ENCODE assay signal across 25 mouse cellular contexts in the genomic region with DNA sequence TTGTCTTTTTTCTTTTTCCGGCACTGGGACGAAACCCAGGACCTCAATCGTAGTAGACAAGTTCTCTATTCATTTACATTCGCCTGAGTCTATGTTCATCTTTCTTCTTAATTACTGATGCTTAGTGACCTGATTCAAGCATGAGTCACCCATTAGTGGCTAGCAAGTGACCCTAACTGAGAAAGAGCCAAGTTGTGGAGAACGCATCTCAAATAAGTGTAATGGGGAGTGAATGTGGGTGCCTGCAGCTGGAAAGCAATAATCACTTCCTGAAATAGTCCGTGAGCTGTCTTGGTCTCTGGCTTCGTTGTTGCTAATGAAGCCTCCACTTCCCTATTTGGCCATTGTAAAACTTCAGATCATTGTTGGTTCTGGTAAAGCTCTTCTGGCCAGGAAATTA.
DNase-seq lines count a peak whose midpoint lies in the region; ATAC-seq and TF ChIP-seq lines count a peak whose summit lies in the region.
"Had no signal": no experiment of that assay in that cellular context is flagged by ENCODE, and none has a peak within 500 bp of the region (broad histone marks: within the 10 kb centered on the region; RNA-seq: fewer than 3 reads in every experiment).

No protein-coding gene starts in this region.

- intact Hi-C loops in heart, postnatal 10 days (cut with DNase I) = no loop called here

- in situ Hi-C loops in Patski (cut with MboI; ENCODE audit: low pct_unique_long_range_greater_than_20kb) = no loop called here

- H3K4me1 ChIP-seq in embryonic facial prominence, embryonic 14.5 days (ENCODE audit: control insufficient read depth, insufficient read depth, low read length) = no peaks in the 10 kb centered on the region
- no peaks in the 10 kb centered on the region for H3K4me1 ChIP-seq in embryonic facial prominence, embryonic 10.5 days
- H3K4me1 ChIP-seq in stomach, postnatal 0 days (replicated peaks; ENCODE audit: control insufficient read depth, insufficient read depth) = no peaks in the 10 kb centered on the region
- H3K4me1 ChIP-seq: embryonic facial prominence, embryonic 12.5 days; forebrain, embryonic 12.5 days; limb, embryonic 12.5 days; liver, embryonic 13.5 days; midbrain, embryonic 10.5 days had no signal

- WGBS in embryonic facial prominence, embryonic 14.5 days = 94% methylated on average over 7 of the region's 7 CpGs
- 95% methylated on average over 7 of the region's 7 CpGs for WGBS in embryonic facial prominence, embryonic 10.5 days
- WGBS in stomach, postnatal 0 days = 83% methylated on average over 7 of the region's 7 CpGs

- H3K36me3 ChIP-seq in embryonic facial prominence, embryonic 14.5 days (ENCODE audit: control insufficient read depth, insufficient read depth, low read length) = peaks cover 90% of the 10 kb centered on the region
- H3K36me3 ChIP-seq in embryonic facial prominence, embryonic 10.5 days (replicated peaks) = peaks cover 100% of the 10 kb centered on the region
- H3K36me3 ChIP-seq in stomach, postnatal 0 days (ENCODE audit: control insufficient read depth, insufficient read depth, low read length) = peaks cover 20% of the 10 kb centered on the region

- POLR2A ChIA-PET in Patski (lab: Charles Lee) = no interaction called here

- CTCF ChIA-PET in Patski (lab: Charles Lee) = interaction anchor here (0.9 to 1.1 kb wide), 3 partner anchors 15 to 80 kb away, joined by 3 to 4 read pairs (median 4); no protein-coding TSS in a partner anchor

- H3K4me2 ChIP-seq in embryonic facial prominence, embryonic 14.5 days (ENCODE audit: low read depth, low read length) = no peak overlapping the region
- H3K4me2 ChIP-seq in stomach, postnatal 0 days (replicated peaks; ENCODE audit: low read depth) = no peak overlapping the region
- H3K4me2 ChIP-seq: embryonic facial prominence, embryonic 12.5 days; forebrain, embryonic 12.5 days; hindbrain, embryonic 14.5 days; limb, embryonic 12.5 days; liver, embryonic 13.5 days had no signal

- no peak for TF ChIP-seq CTCF in Patski (IDR thresholded peaks at IDR 0.05)
- TF ChIP-seq CTCF in stomach, postnatal 0 days (IDR thresholded peaks at IDR 0.05; ENCODE audit: low read depth) = no peak

- H3K27ac ChIP-seq in embryonic facial prominence, embryonic 14.5 days (replicated peaks; ENCODE audit: low read depth, low read length) = no peak overlapping the region
- H3K27ac ChIP-seq in embryonic facial prominence, embryonic 10.5 days (replicated peaks) = no peak overlapping the region
- no peak overlapping the region for H3K27ac ChIP-seq in stomach, postnatal 0 days (replicated peaks)
- H3K27ac ChIP-seq: embryonic facial prominence, embryonic 12.5 days; forebrain, embryonic 12.5 days; hindbrain, embryonic 14.5 days; kidney, postnatal 0 days; limb, embryonic 12.5 days; liver, embryonic 13.5 days; midbrain, embryonic 10.5 days had no signal

- ATAC-seq in embryonic facial prominence, embryonic 14.5 days (ENCODE audit: low read depth) = no peak
- peak; percentile 78 for ATAC-seq in Patski
- ATAC-seq in megakaryocyte, adult 5-6 weeks (ENCODE audit: poor library complexity, severe bottlenecking) = peak; percentile 78
- ATAC-seq in stomach, postnatal 0 days (ENCODE audit: low FRiP score, low TSS enrichment) = no peak
- ATAC-seq: inflammation-experienced regulatory T-cells, adult 6 months had no signal

- H3K4me3 ChIP-seq in embryonic facial prominence, embryonic 14.5 days (ENCODE audit: low read depth, low read length) = no peak overlapping the region
- H3K4me3 ChIP-seq in embryonic facial prominence, embryonic 10.5 days = no peak overlapping the region
- H3K4me3 ChIP-seq in stomach, postnatal 0 days (ENCODE audit: low read depth, low read length) = no peak overlapping the region
- H3K4me3 ChIP-seq: embryonic facial prominence, embryonic 12.5 days; erythroblast, embryonic 14.5 days; forebrain, embryonic 12.5 days; limb, embryonic 12.5 days; liver, embryonic 13.5 days; midbrain, embryonic 10.5 days had no signal

- peak; percentile 26 for DNase-seq in embryonic facial prominence, embryonic 14.5 days (ENCODE audit: low spot score)
- no peak for DNase-seq in embryonic facial prominence, embryonic 10.5 days (ENCODE audit: low spot score)
- peak; percentile 81 for DNase-seq in Patski (ENCODE audit: low read depth, low spot score)
- DNase-seq in heart, postnatal 10 days = no peak
- no peak for DNase-seq in stomach, postnatal 0 days (ENCODE audit: low spot score)
- DNase-seq in layer of hippocampus, adult 11-12 months (ENCODE audit: low spot score) = no peak
- DNase-seq: adrenal gland, postnatal 14 days; cerebellum, postnatal 10 days; gastrocnemius, postnatal 36 days; heart, postnatal 36 days; kidney, adult 18-20 months; liver, embryonic 13.5 days; lung, adult 2 months; right cerebral cortex, postnatal 14 days; spleen, adult 18-20 months; thymus, postnatal 36 days had no signal

- no peaks in the 10 kb centered on the region for H3K27me3 ChIP-seq in embryonic facial prominence, embryonic 14.5 days (replicated peaks; ENCODE audit: control insufficient read depth, insufficient read depth, low read length)
- no peaks in the 10 kb centered on the region for H3K27me3 ChIP-seq in embryonic facial prominence, embryonic 10.5 days (replicated peaks; ENCODE audit: low read depth, poor library complexity, severe bottlenecking)
- no peaks in the 10 kb centered on the region for H3K27me3 ChIP-seq in Patski
- H3K27me3 ChIP-seq in stomach, postnatal 0 days (ENCODE audit: control insufficient read depth, insufficient read depth, low read length) = no peaks in the 10 kb centered on the region
- H3K27me3 ChIP-seq: embryonic facial prominence, embryonic 12.5 days; forebrain, embryonic 12.5 days; limb, embryonic 12.5 days; liver, embryonic 13.5 days had no signal

- H3K9me3 ChIP-seq in embryonic facial prominence, embryonic 14.5 days (ENCODE audit: control insufficient read depth, low read length) = no peaks in the 10 kb centered on the region
- H3K9me3 ChIP-seq in embryonic facial prominence, embryonic 10.5 days = no peaks in the 10 kb centered on the region
- H3K9me3 ChIP-seq in stomach, postnatal 0 days (ENCODE audit: control insufficient read depth, low read length) = no peaks in the 10 kb centered on the region
- H3K9me3 ChIP-seq: embryonic facial prominence, embryonic 12.5 days; forebrain, embryonic 12.5 days; limb, embryonic 12.5 days; liver, embryonic 13.5 days; midbrain, embryonic 10.5 days had no signal

- no peak for TF ChIP-seq EP300 in stomach, postnatal 0 days (optimal IDR thresholded peaks at IDR 0.05)

- no peak overlapping the region for H3K9ac ChIP-seq in embryonic facial prominence, embryonic 14.5 days (ENCODE audit: low read depth, low read length)
- no peak overlapping the region for H3K9ac ChIP-seq in stomach, postnatal 0 days (ENCODE audit: low read length)
- H3K9ac ChIP-seq: embryonic facial prominence, embryonic 12.5 days; forebrain, embryonic 12.5 days; hindbrain, embryonic 14.5 days; limb, embryonic 12.5 days; liver, embryonic 13.5 days had no signal

Comparison
In these comparisons a context has a peak if more than half of its experiments do, and no peak if none do; other contexts are left out.
1. DNase-seq: peak in embryonic facial prominence, embryonic 14.5 days (single experiment) and Patski (single experiment); none in embryonic facial prominence, embryonic 10.5 days (single experiment), heart, postnatal 10 days (0 of 2), stomach, postnatal 0 days (single experiment) and layer of hippocampus, adult 11-12 months (single experiment).
2. ATAC-seq: peak in Patski (single experiment) and megakaryocyte, adult 5-6 weeks (single experiment); none in embryonic facial prominence, embryonic 14.5 days (single experiment) and stomach, postnatal 0 days (single experiment).